Mouse (Mus musculus): ENCODE results near the gene Chchd3.

GRCm38 (mm10) chr6:32920091-32920490 lies 140.0 kb downstream of the Chchd3 start:
- TF ChIP-seq REST (IDR thresholded peaks at IDR 0.05; ENCODE audit: insufficient read depth, insufficient read length) (no peak), POLR2A (IDR thresholded peaks at IDR 0.05; ENCODE audit: insufficient read length, low read depth) (no peak), USF1 (IDR thresholded peaks at IDR 0.05; ENCODE audit: low read depth) (no peak), POLR2AphosphoS2 (IDR thresholded peaks at IDR 0.05; ENCODE audit: insufficient read length, low read depth) (no peak), MYOG (IDR thresholded peaks at IDR 0.05; ENCODE audit: control insufficient read depth in 1 of 3, insufficient read depth in 1 of 3, insufficient read length in 2 of 3, low read depth in 2 of 3) (no peak)
